Mouse (Mus musculus): ENCODE results near the gene Gpd1. TPM values are rescaled to one million over a fixed set of nuclear protein-coding genes. Genes with fewer than 3 reads are reported as not detected.

Gene Gpd1
- polyA plus RNA-seq, 1 experiment from 2014 or later: 2.0 TPM

- ATAC-seq (ENCODE audit: low FRiP score, low TSS enrichment): no peak; the same call in 1 of the 2 replicates
- no peak overlapping the region for H3K27ac ChIP-seq (ENCODE audit: low read depth, low read length)
Measured at GRCm38 (mm10) chr15:99677089-99677488, 40.2 kb upstream of the Gpd1 start.

GRCm38 (mm10) chr15:99678063-99678800 lies 39.1 kb upstream of the Gpd1 start:
- Histone ChIP-seq H3K36me3 (ENCODE audit: control insufficient read depth, insufficient read depth, low read length) (no peaks in the 10 kb centered on the region), H3K9me3 (ENCODE audit: control insufficient read depth, low read length) (no peaks in the 10 kb centered on the region), H3K4me2 (replicated peaks; ENCODE audit: low read depth, low read length) (no peak overlapping the region), H3K4me1 (ENCODE audit: control insufficient read depth, insufficient read depth, low read length) (no peaks in the 10 kb centered on the region), H3K27me3 (ENCODE audit: control insufficient read depth, insufficient read depth, low read length) (peaks cover 4% of the 10 kb centered on the region; the same call in 1 of the 2 replicates), H3K9ac (ENCODE audit: low read depth, low read length) (no peak overlapping the region), H3K27ac (ENCODE audit: low read depth, low read length) (no peak overlapping the region), H3K4me3 (ENCODE audit: low read length) (no peak overlapping the region)
- 11% methylated on average over 13 of the region's 13 CpGs for WGBS
- ATAC-seq (ENCODE audit: low FRiP score, low TSS enrichment): peak; percentile 39; the same call in 1 of the 2 replicates

More at GRCm38 (mm10) chr15:99677089-99677488, 40.2 kb upstream of the Gpd1 start:
- Histone ChIP-seq H3K4me1 (ENCODE audit: control insufficient read depth, insufficient read depth, low read length) (no peaks in the 10 kb centered on the region), H3K36me3 (ENCODE audit: control insufficient read depth, insufficient read depth, low read length) (no peaks in the 10 kb centered on the region), H3K4me3 (ENCODE audit: low read length) (no peak overlapping the region), H3K4me2 (replicated peaks; ENCODE audit: low read depth, low read length) (no peak overlapping the region), H3K27me3 (ENCODE audit: control insufficient read depth, insufficient read depth, low read length) (peaks cover 8% of the 10 kb centered on the region), H3K9me3 (ENCODE audit: control insufficient read depth, low read length) (no peaks in the 10 kb centered on the region), H3K9ac (ENCODE audit: low read depth, low read length) (no peak overlapping the region)
- 41% methylated on average over 8 of the region's 8 CpGs for WGBS

- no peaks in the 10 kb centered on the region for H3K27me3 ChIP-seq (ENCODE audit: control insufficient read depth, insufficient read depth, low read length)
- H3K4me1 ChIP-seq (ENCODE audit: control insufficient read depth, insufficient read depth, low read length): no peaks in the 10 kb centered on the region
- WGBS: 52% methylated on average over 7 of the region's 7 CpGs
- no peak for ATAC-seq (ENCODE audit: low FRiP score, low TSS enrichment)
- no peak overlapping the region for H3K4me3 ChIP-seq (ENCODE audit: low read length)
- no peak overlapping the region for H3K27ac ChIP-seq (ENCODE audit: low read depth, low read length)
- H3K36me3 ChIP-seq (ENCODE audit: control insufficient read depth, insufficient read depth, low read length): no peaks in the 10 kb centered on the region
- H3K4me2 ChIP-seq (replicated peaks; ENCODE audit: low read depth, low read length): no peak overlapping the region
- H3K9me3 ChIP-seq (ENCODE audit: control insufficient read depth, low read length): no peaks in the 10 kb centered on the region
- H3K9ac ChIP-seq (ENCODE audit: low read depth, low read length): no peak overlapping the region
Measured at GRCm38 (mm10) chr15:99679008-99679407, 38.3 kb upstream of the Gpd1 start.

DNA sequence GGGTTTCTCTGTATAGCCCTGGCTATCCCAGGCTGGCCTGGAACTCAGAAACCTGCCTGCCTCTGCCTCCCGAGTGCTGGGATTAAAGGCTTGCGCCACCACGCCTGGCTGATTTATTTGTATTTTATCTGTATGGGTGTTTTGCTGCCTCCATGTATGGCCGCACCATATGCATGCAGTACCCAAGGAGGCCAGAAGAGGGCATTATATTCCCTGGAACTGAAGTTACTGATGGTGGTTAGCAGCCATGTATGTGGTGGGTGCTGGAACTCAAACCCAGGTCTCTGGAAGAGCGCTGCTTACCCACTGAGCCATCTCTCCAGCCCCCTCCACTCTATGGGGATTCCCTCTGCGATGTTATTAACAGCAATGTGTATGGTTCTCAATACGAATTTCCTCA lies 34.4 kb upstream of the Gpd1 start:
- Histone ChIP-seq H3K9ac (ENCODE audit: low read depth, low read length) (no peak overlapping the region), H3K27me3 (ENCODE audit: control insufficient read depth, insufficient read depth, low read length) (no peaks in the 10 kb centered on the region), H3K4me3 (ENCODE audit: low read length) (no peak overlapping the region), H3K36me3 (ENCODE audit: control insufficient read depth, insufficient read depth, low read length) (no peaks in the 10 kb centered on the region), H3K4me1 (ENCODE audit: control insufficient read depth, insufficient read depth, low read length) (no peaks in the 10 kb centered on the region), H3K27ac (ENCODE audit: low read depth, low read length) (no peak overlapping the region), H3K9me3 (ENCODE audit: control insufficient read depth, low read length) (no peaks in the 10 kb centered on the region), H3K4me2 (replicated peaks; ENCODE audit: low read depth, low read length) (no peak overlapping the region)
- no peak for ATAC-seq (ENCODE audit: low FRiP score, low TSS enrichment)
- WGBS: 93% methylated on average over 7 of the region's 7 CpGs

- Histone ChIP-seq H3K4me2 (replicated peaks; ENCODE audit: low read depth, low read length) (no peak overlapping the region), H3K27me3 (ENCODE audit: control insufficient read depth, insufficient read depth, low read length) (no peaks in the 10 kb centered on the region), H3K4me1 (ENCODE audit: control insufficient read depth, insufficient read depth, low read length) (no peaks in the 10 kb centered on the region), H3K36me3 (ENCODE audit: control insufficient read depth, insufficient read depth, low read length) (no peaks in the 10 kb centered on the region), H3K9me3 (ENCODE audit: control insufficient read depth, low read length) (no peaks in the 10 kb centered on the region), H3K4me3 (ENCODE audit: low read length) (no peak overlapping the region), H3K9ac (ENCODE audit: low read depth, low read length) (no peak overlapping the region), H3K27ac (ENCODE audit: low read depth, low read length) (no peak overlapping the region)
- WGBS: 91% methylated on average over 5 of the region's 5 CpGs
- no peak for ATAC-seq (ENCODE audit: low FRiP score, low TSS enrichment)
Measured at GRCm38 (mm10) chr15:99684156-99684555, 33.2 kb upstream of the Gpd1 start.

DNA sequence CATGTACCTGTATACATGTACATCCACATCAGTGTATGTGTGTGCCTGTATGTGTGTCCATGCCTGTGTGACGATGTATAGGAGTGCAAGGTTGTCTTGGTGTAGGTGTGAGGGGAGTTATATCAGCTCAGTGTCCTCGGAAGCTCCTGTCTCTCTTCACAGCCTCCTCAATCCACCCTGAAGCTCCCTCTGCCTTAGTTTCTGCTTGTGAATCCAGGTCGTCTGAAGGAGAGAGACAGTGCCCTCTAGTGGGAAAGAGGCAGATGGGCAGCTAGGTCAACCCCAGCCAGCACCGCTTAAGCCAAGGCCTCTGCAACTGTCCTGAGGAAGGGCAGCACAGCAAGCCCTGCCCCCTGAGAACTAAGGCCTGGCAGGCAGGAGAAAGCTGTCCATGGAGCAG lies 28.6 kb upstream of the Gpd1 start:
- WGBS: 11% methylated on average over 4 of the region's 4 CpGs
- Histone ChIP-seq H3K4me2 (replicated peaks; ENCODE audit: low read depth, low read length) (no peak overlapping the region), H3K27me3 (ENCODE audit: control insufficient read depth, insufficient read depth, low read length) (no peaks in the 10 kb centered on the region), H3K27ac (ENCODE audit: low read depth, low read length) (no peak overlapping the region), H3K4me1 (ENCODE audit: control insufficient read depth, insufficient read depth, low read length) (no peaks in the 10 kb centered on the region), H3K9ac (ENCODE audit: low read depth, low read length) (no peak overlapping the region), H3K36me3 (ENCODE audit: control insufficient read depth, insufficient read depth, low read length) (no peaks in the 10 kb centered on the region), H3K4me3 (ENCODE audit: low read length) (no peak overlapping the region), H3K9me3 (ENCODE audit: control insufficient read depth, low read length) (no peaks in the 10 kb centered on the region)
- peak; percentile 50 for ATAC-seq (ENCODE audit: low FRiP score, low TSS enrichment)

DNA sequence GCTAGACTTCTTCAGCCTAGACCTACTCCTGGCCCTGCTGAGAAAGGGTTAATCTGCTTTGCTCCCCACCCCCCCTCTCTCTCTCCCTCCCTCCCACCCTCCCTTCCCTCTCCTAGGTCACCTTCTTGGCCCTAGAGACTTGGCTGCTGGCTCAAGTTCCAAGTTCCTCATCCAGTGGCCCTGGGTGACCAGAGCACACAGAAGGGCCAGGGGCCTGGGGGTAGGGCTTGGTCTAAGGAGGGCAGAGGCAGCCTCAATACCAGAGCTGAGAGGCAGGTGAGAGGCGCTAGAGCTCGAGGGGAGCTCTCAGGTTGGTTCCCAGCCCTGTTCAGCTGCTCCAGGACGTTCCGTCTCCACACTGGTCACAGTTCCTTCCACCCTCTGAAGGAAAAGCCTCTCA lies 26.4 kb upstream of the Gpd1 start:
- Histone ChIP-seq H3K4me1 (ENCODE audit: control insufficient read depth, insufficient read depth, low read length) (no peaks in the 10 kb centered on the region), H3K4me2 (replicated peaks; ENCODE audit: low read depth, low read length) (no peak overlapping the region), H3K36me3 (ENCODE audit: control insufficient read depth, insufficient read depth, low read length) (no peaks in the 10 kb centered on the region), H3K9me3 (ENCODE audit: control insufficient read depth, low read length) (no peaks in the 10 kb centered on the region), H3K9ac (ENCODE audit: low read depth, low read length) (no peak overlapping the region), H3K4me3 (ENCODE audit: low read length) (no peak overlapping the region), H3K27me3 (ENCODE audit: control insufficient read depth, insufficient read depth, low read length) (no peaks in the 10 kb centered on the region), H3K27ac (ENCODE audit: low read depth, low read length) (no peak overlapping the region)
- 6% methylated on average over 4 of the region's 4 CpGs for WGBS
- peak; percentile 28; the same call in 1 of the 2 replicates for ATAC-seq (ENCODE audit: low FRiP score, low TSS enrichment)

GRCm38 (mm10) chr15:99691976-99692375 lies 25.3 kb upstream of the Gpd1 start:
- Histone ChIP-seq H3K27ac (ENCODE audit: low read depth, low read length) (no peak overlapping the region), H3K9me3 (ENCODE audit: control insufficient read depth, low read length) (no peaks in the 10 kb centered on the region), H3K27me3 (ENCODE audit: control insufficient read depth, insufficient read depth, low read length) (no peaks in the 10 kb centered on the region), H3K36me3 (ENCODE audit: control insufficient read depth, insufficient read depth, low read length) (no peaks in the 10 kb centered on the region), H3K4me1 (ENCODE audit: control insufficient read depth, insufficient read depth, low read length) (no peaks in the 10 kb centered on the region), H3K9ac (ENCODE audit: low read depth, low read length) (no peak overlapping the region), H3K4me2 (replicated peaks; ENCODE audit: low read depth, low read length) (no peak overlapping the region), H3K4me3 (ENCODE audit: low read length) (no peak overlapping the region)
- 46% methylated on average over 8 of the region's 9 CpGs for WGBS
- ATAC-seq (ENCODE audit: low FRiP score, low TSS enrichment): no peak

DNA sequence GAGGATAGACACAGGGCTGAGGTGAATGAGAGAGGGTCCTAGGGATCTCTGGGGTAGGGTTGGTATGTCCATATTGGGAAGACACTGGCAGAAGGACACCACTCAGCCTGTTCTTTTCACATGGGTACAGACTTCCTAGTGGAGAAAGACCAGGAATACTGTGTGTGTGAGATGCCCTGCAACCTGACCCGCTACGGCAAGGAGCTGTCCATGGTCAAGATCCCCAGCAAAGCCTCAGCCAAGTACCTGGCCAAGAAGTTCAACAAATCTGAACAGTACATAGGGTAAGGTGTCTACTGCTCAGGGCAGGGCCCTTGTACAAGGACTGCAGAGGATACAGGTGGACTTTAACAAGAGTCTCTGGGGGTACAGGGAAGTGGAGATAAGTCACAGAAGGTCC lies 20.0 kb upstream of the Gpd1 start:
- Histone ChIP-seq H3K4me1 (ENCODE audit: control insufficient read depth, insufficient read depth, low read length) (0 out of 2 replicates have a peak, but pooled peaks cover 4% of the 10 kb centered on the region), H3K9me3 (ENCODE audit: control insufficient read depth, low read length) (no peaks in the 10 kb centered on the region), H3K27me3 (ENCODE audit: control insufficient read depth, insufficient read depth, low read length) (no peaks in the 10 kb centered on the region), H3K4me3 (ENCODE audit: low read length) (no peak overlapping the region), H3K36me3 (ENCODE audit: control insufficient read depth, insufficient read depth, low read length) (no peaks in the 10 kb centered on the region), H3K9ac (ENCODE audit: low read depth, low read length) (no peak overlapping the region), H3K27ac (ENCODE audit: low read depth, low read length) (no peak overlapping the region), H3K4me2 (replicated peaks; ENCODE audit: low read depth, low read length) (no peak overlapping the region)
- 17% methylated on average over 2 of the region's 2 CpGs for WGBS
- ATAC-seq (ENCODE audit: low FRiP score, low TSS enrichment): no peak

Data from kidney, embryonic 14.5 days (tissue).